Mouse (Mus musculus) stomach, adult 2 months (tissue): ENCODE results near the gene Jun. TPM values are rescaled to one million over a fixed set of nuclear protein-coding genes. Genes with fewer than 3 reads are reported as not detected.

Source experiments
- polyA plus RNA-seq: library from polyadenylated mRNA; depleted of rRNA; stranded (reverse); fragments of >200 nt; gene quantifications from 2 replicates; pipeline ENCODE4 v1.2.3, GENCODE M21; 2012; rRNA removed

Gene Jun
- 35.9 and 52.3 TPM in 2 replicates for polyA plus RNA-seq

GRCm38 (mm10) chr4:95052025-95052899 lies at the start of gene Jun:
Jun (minus strand) TSS chr4:95052222.

Other genes starting within 250 kb of the Jun start
- gene Eqtn, start 123.4 kb downstream of the Jun start, polyA plus RNA-seq: 0.11 TPM in 1 of 2 replicates, not detected in the other
- gene Mysm1, start 73.1 kb downstream of the Jun start, polyA plus RNA-seq: 0.20 and 0.64 TPM in 2 replicates